Mouse (Mus musculus) hindbrain, embryonic 16.5 days (tissue): ENCODE data around the gene Zfp11. TPM values are rescaled to one million over a fixed set of nuclear protein-coding genes. Genes with fewer than 3 reads are reported as not detected.

Experiments used
- ATAC-seq: fragments of 200-750 bp; cut with Nextera tagmentation; 2 replicates; pipeline ENCODE4 v1.8.0; 2017; ENCODE audit warnings: moderate TSS enrichment, moderate library complexity
- H3K27ac ChIP-seq: fragments of 300-500 bp; sonication (generic); 2 replicates; pipeline ENCODE4 v1.5.1; 2014; ENCODE audit warnings: low read depth, mild to moderate bottlenecking, control low read depth, low read length, moderate library complexity
- H3K27me3 ChIP-seq: fragments of 300-500 bp; sonication (generic); replicated peaks from 2 replicates; pipeline ENCODE4 v1.6.1; 2014; ENCODE audit warnings: low read length; ENCODE audit not compliant: control insufficient read depth, insufficient read depth
- H3K36me3 ChIP-seq: fragments of 300-500 bp; sonication (generic); 2 replicates; pipeline ENCODE4 v1.6.1; 2014; ENCODE audit warnings: mild to moderate bottlenecking, low read length, moderate library complexity, mixed read lengths; ENCODE audit not compliant: control insufficient read depth, insufficient read depth
- H3K4me1 ChIP-seq: fragments of 300-500 bp; sonication (generic); 2 replicates; pipeline ENCODE4 v1.6.1; 2014; ENCODE audit warnings: low read depth, low read length; ENCODE audit not compliant: control insufficient read depth, insufficient read depth
- H3K4me2 ChIP-seq: fragments of 300-500 bp; sonication (generic); 2 replicates; pipeline ENCODE4 v1.6.1; 2014; ENCODE audit warnings: mild to moderate bottlenecking, low read length, control low read depth, moderate library complexity
- H3K4me3 ChIP-seq: fragments of 300-500 bp; sonication (generic); 2 replicates; pipeline ENCODE4 v1.5.1; 2014; ENCODE audit warnings: mild to moderate bottlenecking, low read length, control low read depth, moderate library complexity
- H3K9ac ChIP-seq: fragments of 300-500 bp; sonication (generic); 2 replicates; pipeline ENCODE4 v1.6.1; 2014; ENCODE audit warnings: low read depth, mild to moderate bottlenecking, control low read depth, low read length, moderate library complexity
- H3K9me3 ChIP-seq: fragments of 300-500 bp; sonication (generic); 2 replicates; pipeline ENCODE4 v1.6.1; 2014; ENCODE audit warnings: mild to moderate bottlenecking, low read length, moderate library complexity; ENCODE audit not compliant: control insufficient read depth
- WGBS: fragments of 180-500 bp; shearing (Covaris S2); extraction: QIAGEN DNeasy Blood & Tissue Kit; methylation state at CpG from one replicate; pipeline ENCODE4 v1.1.7; 2014; 5-methylcytosine and 5-hydroxymethylcytosine counted together
- polyA plus RNA-seq: library from polyadenylated mRNA; unstranded; fragments of >200 nt; fragmentation: Nextera tagmentation; extraction: Ambion mirVana; gene quantifications from 2 replicates; pipeline ENCODE4 v1.2.1, GENCODE M21; 2015

The Zfp11 gene
- polyA plus RNA-seq: 7.1 and 7.7 TPM in 2 replicates

DNA sequence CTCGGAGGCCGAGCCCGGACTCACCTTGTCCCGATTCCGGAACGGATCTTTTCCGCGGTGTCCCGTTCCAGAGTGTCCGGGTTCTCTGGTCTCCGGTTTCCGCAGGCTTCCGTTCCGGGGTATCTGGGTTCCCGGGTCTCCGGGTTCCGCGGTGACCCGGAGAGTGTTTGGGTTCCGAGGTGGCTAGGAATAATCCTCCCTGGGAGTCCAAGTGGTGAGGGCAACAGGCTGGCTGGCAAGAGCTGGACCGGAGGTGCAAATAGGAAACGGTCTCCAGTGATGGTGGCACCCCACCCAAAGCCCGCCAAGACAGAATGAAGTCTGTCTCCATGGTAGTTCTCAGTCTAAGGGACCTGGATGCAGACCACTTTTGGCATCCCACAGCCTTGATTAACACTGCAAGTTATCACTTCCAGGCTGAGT lies at the start of gene Zfp11:
Gene Zfp11, minus strand, starts transcription at position 64 of the 423 bp plus-strand sequence.
- Histone ChIP-seq H3K36me3 (no peaks in the 10 kb centered on the region), H3K4me3 (peak within 1 kb of the TSS; percentile 73), H3K9me3 (peaks cover 3% of the 10 kb centered on the region; the same call in 1 of the 2 replicates), H3K27ac (peak within 1 kb of the TSS; percentile 75), H3K4me2 (peak within 1 kb of the TSS; percentile 87), H3K9ac (peak within 1 kb of the TSS; percentile 91), H3K4me1 (peaks cover 9% of the 10 kb centered on the region), H3K27me3 (no peaks in the 10 kb centered on the region)
- peak; percentile 86 for ATAC-seq
- under 1% methylated on average over 23 of the region's 23 CpGs for WGBS

DNA sequence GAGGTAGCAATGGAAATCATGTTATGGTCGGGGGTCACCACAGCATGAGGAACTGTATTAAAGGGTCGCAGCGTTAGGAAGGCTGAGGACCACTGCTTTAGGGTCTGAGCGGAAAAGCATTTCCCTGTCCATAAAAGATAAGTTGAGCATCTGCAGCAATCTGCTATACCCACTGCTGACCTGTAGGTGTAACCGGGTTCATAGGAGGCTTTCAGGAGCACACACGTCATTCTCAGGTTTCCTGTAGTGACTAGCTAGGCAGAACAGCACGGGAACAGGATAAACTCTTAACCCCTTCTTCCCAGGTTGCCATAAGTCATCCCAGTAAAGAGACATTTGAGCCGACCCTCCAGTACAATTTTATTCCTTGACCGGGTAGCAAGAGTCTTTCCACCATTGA lies 47.1 kb upstream of the Zfp11 start:
- Histone ChIP-seq H3K4me1 (peaks cover 7% of the 10 kb centered on the region), H3K27me3 (no peaks in the 10 kb centered on the region)

DNA sequence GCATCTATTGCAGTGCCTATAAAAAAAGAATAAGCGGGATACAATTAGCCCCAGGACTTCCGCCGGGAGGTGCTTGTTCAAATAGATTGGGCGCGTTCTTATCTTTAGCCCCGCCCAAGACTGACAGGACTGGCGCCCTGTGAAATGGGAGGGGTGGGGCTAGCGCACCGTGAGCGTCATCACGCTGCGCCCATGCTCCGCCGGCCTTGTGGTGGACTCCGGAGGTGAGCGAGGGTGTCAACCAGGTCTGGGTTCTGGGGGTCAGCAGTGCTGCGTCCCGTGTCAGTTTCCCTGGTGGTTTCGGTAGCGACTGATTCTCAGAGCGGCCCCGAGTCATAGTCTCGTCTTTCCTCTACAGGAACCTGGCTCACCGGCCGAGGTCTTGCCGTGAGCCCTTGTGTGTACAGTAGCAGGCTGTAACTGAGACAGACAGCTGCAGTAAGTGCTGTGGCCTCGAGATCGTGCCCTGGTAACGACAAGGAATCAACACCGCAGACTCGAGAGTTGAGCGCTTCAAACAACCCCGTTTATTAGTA lies 45.5 kb upstream of the Zfp11 start, which contains the start of gene Mrps17:
Gene Mrps17, plus strand, starts transcription at position 172 of the 536 bp plus-strand sequence.
- peak; percentile 98 for ATAC-seq
- Histone ChIP-seq H3K4me3 (peak within 1 kb of the TSS; percentile 86), H3K9me3 (no peaks in the 10 kb centered on the region), H3K9ac (peak within 1 kb of the TSS; percentile 83), H3K27me3 (no peaks in the 10 kb centered on the region), H3K4me1 (peaks cover 7% of the 10 kb centered on the region), H3K27ac (peak within 1 kb of the TSS; percentile 66), H3K36me3 (peaks cover 20% of the 10 kb centered on the region), H3K4me2 (peak within 1 kb of the TSS; percentile 93)
- under 1% methylated on average over 33 of the region's 33 CpGs for WGBS

More for the DNA sequence above, 47.1 kb upstream of the Zfp11 start:
- Histone ChIP-seq H3K4me3 (no peak overlapping the region), H3K4me2 (no peak overlapping the region), H3K27ac (no peak overlapping the region), H3K9me3 (no peaks in the 10 kb centered on the region), H3K36me3 (peaks cover 20% of the 10 kb centered on the region), H3K9ac (no peak overlapping the region)
- ATAC-seq: no peak
- 90% methylated on average over 9 of the region's 9 CpGs for WGBS

DNA sequence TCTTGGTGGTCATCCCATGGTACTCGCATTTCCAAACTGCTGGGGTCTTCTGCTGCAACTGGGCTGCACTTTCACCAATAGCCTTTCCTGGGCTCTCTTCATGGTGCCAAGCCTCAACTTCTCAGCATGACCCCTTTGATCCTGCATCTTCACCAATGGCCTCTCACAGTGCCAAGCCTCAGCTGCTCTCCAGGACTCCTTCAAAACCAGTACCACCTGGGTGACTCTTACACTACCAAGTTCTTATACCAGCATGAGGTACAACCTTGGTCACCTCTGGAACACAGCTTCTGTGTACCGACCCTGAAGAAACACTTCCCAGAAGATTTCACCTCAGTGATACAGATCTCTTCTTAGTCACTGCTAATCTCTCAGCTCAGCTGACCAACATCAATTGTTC lies 38.5 kb upstream of the Zfp11 start, which contains the start of gene Sept14:
Gene Sept14, minus strand, starts transcription at position 101 of the 400 bp plus-strand sequence.
- no peaks in the 10 kb centered on the region for H3K4me1 ChIP-seq
- no peaks in the 10 kb centered on the region for H3K9me3 ChIP-seq
- no peak within 1 kb of the TSS for H3K9ac ChIP-seq
- H3K4me3 ChIP-seq: no peak within 1 kb of the TSS
- no peaks in the 10 kb centered on the region for H3K36me3 ChIP-seq
- H3K27me3 ChIP-seq: no peaks in the 10 kb centered on the region
- WGBS: 66% methylated on average over 2 of the region's 2 CpGs
- no peak within 1 kb of the TSS for H3K4me2 ChIP-seq
- H3K27ac ChIP-seq: no peak within 1 kb of the TSS
- ATAC-seq: no peak

- no peaks in the 10 kb centered on the region for H3K4me1 ChIP-seq
- ATAC-seq: no peak
- H3K9ac ChIP-seq: no peak overlapping the region
- no peak overlapping the region for H3K4me2 ChIP-seq
- H3K27me3 ChIP-seq: peaks cover 2% of the 10 kb centered on the region
- no peak overlapping the region for H3K27ac ChIP-seq
- no peak overlapping the region for H3K4me3 ChIP-seq
- no peaks in the 10 kb centered on the region for H3K36me3 ChIP-seq
- H3K9me3 ChIP-seq: no peaks in the 10 kb centered on the region
Measured at GRCm38 (mm10) chr5:129703368-129703767, 33.5 kb upstream of the Zfp11 start.

DNA sequence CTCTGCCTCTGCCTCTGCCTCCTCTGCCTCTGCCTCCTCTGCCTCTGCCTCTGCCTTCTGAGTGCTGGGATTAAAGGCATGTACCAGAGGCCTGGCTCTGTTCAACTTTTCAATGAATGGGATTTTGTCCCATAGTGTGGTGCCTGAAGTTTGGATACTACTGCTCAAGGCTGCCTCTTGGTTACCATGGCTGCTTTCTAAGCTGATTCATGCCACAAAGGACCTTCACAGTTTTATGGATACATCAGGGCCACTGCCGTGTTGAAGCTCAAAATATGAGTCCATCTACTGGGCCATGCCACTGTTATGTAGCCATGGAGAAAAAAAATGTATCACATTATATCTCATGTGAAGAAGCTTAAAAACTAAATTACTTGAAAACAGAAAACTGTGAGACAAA lies 31.8 kb upstream of the Zfp11 start:
- Histone ChIP-seq H3K4me3 (no peak overlapping the region), H3K27me3 (peaks cover 2% of the 10 kb centered on the region), H3K4me2 (no peak overlapping the region), H3K9me3 (no peaks in the 10 kb centered on the region), H3K27ac (no peak overlapping the region), H3K4me1 (no peaks in the 10 kb centered on the region), H3K9ac (no peak overlapping the region), H3K36me3 (no peaks in the 10 kb centered on the region)
- ATAC-seq: no peak
- 66% methylated on average over 1 of the region's 1 CpGs for WGBS

- peaks cover 2% of the 10 kb centered on the region for H3K27me3 ChIP-seq
- no peaks in the 10 kb centered on the region for H3K36me3 ChIP-seq
- no peak overlapping the region for H3K27ac ChIP-seq
- no peaks in the 10 kb centered on the region for H3K4me1 ChIP-seq
- H3K4me2 ChIP-seq: peak overlapping the region; percentile 28
- no peaks in the 10 kb centered on the region for H3K9me3 ChIP-seq
- WGBS: 30% methylated on average over 2 of the region's 2 CpGs
- H3K9ac ChIP-seq: no peak overlapping the region
- H3K4me3 ChIP-seq: no peak overlapping the region
- ATAC-seq: no peak
Measured at GRCm38 (mm10) chr5:129700506-129700905, 30.6 kb upstream of the Zfp11 start.

DNA sequence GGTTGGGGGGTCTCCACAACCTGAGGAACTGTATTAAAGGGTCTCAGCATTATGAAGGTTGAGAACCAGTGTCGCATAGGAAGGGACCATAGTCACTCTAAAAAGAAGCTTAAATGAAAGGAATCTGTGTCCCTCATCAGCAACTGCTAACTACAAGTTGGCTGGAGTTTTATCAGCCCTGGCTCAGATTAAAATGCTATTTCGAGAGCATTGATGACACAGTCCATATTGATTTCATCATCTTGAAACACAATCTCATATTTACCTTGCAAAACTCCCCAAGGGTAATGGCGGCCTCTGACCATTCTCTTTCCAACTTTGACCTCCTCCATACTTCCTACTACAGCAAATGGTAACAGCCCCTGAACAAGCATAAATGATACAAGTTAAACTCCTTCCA lies 20.6 kb upstream of the Zfp11 start:
- Histone ChIP-seq H3K27ac (no peak overlapping the region), H3K4me1 (no peaks in the 10 kb centered on the region), H3K9me3 (no peaks in the 10 kb centered on the region), H3K36me3 (no peaks in the 10 kb centered on the region), H3K4me2 (no peak overlapping the region), H3K4me3 (no peak overlapping the region), H3K9ac (no peak overlapping the region), H3K27me3 (no peaks in the 10 kb centered on the region)
- 84% methylated on average over 3 of the region's 3 CpGs for WGBS
- no peak for ATAC-seq

- WGBS: 89% methylated on average over 7 of the region's 7 CpGs
Measured at GRCm38 (mm10) chr5:129687621-129688020, 17.7 kb upstream of the Zfp11 start.

More at GRCm38 (mm10) chr5:129687621-129688020, 17.7 kb upstream of the Zfp11 start:
- Histone ChIP-seq H3K4me2 (no peak overlapping the region), H3K4me3 (no peak overlapping the region), H3K27ac (no peak overlapping the region), H3K9ac (no peak overlapping the region), H3K36me3 (no peaks in the 10 kb centered on the region), H3K27me3 (no peaks in the 10 kb centered on the region), H3K9me3 (no peaks in the 10 kb centered on the region), H3K4me1 (no peaks in the 10 kb centered on the region)
- no peak for ATAC-seq
